8 mouse cellular contexts compared by ENCODE assay signal in the genomic region with DNA sequence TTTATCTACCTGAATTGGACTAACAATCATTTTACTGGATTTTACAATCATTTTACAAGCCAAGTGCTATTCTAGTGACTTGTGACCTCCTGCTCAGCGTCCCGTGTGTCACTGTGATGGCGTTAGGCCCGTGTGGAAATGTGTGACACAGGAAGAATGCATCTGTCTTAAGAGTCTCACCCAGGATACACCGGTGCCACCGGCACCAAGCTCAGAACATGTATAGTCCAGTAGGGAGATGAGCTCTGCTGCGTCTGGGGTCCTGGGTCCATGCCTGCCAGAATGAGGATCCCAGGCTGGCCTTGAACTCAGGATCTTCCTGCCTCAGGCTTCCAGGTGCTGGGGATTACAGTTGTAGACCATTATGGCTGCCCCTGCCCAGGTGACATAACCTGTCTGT. TPM values are rescaled to one million over a fixed set of nuclear protein-coding genes. Genes with fewer than 3 reads are reported as not detected.
DNase-seq lines count a peak whose midpoint lies in the region; ATAC-seq lines count a peak whose summit lies in the region.

No protein-coding gene starts in this region.

- H3K9me3 ChIP-seq in heart, embryonic 10.5 days = no peaks in the 10 kb centered on the region
- H3K9me3 ChIP-seq in liver, embryonic 15.5 days (replicated peaks) = no peaks in the 10 kb centered on the region; the same call in 1 of the 2 replicates
- no peaks in the 10 kb centered on the region for H3K9me3 ChIP-seq in embryonic facial prominence, embryonic 14.5 days (ENCODE audit: control insufficient read depth, low read length)
- H3K9me3 ChIP-seq in intestine, embryonic 16.5 days (ENCODE audit: control insufficient read depth, low read length) = no peaks in the 10 kb centered on the region

- WGBS in heart, embryonic 10.5 days = 85% methylated on average over 7 of the region's 7 CpGs
- WGBS in liver, embryonic 15.5 days (ENCODE audit: insufficient replicate concordance) = 90% methylated on average over 7 of the region's 7 CpGs
- 88% methylated on average over 7 of the region's 7 CpGs for WGBS in embryonic facial prominence, embryonic 14.5 days
- WGBS in intestine, embryonic 16.5 days = 83% methylated on average over 7 of the region's 7 CpGs

- H3K9ac ChIP-seq in liver, embryonic 15.5 days = no peak overlapping the region
- peak overlapping the region; percentile 51; the same call in 1 of the 2 replicates for H3K9ac ChIP-seq in embryonic facial prominence, embryonic 14.5 days (ENCODE audit: low read depth, low read length)
- H3K9ac ChIP-seq in intestine, embryonic 16.5 days (ENCODE audit: low read depth, low read length) = no peak overlapping the region

- no peaks in the 10 kb centered on the region for H3K27me3 ChIP-seq in heart, embryonic 10.5 days (ENCODE audit: insufficient read depth, poor library complexity, severe bottlenecking)
- no peaks in the 10 kb centered on the region for H3K27me3 ChIP-seq in liver, embryonic 15.5 days
- H3K27me3 ChIP-seq in embryonic facial prominence, embryonic 14.5 days (replicated peaks; ENCODE audit: control insufficient read depth, insufficient read depth, low read length) = no peaks in the 10 kb centered on the region
- peaks cover 13% of the 10 kb centered on the region; the same call in 1 of the 2 replicates for H3K27me3 ChIP-seq in intestine, embryonic 16.5 days (replicated peaks; ENCODE audit: control insufficient read depth, insufficient read depth, low read length)

- H3K4me3 ChIP-seq in heart, embryonic 10.5 days = no peak overlapping the region
- H3K4me3 ChIP-seq in liver, embryonic 15.5 days (replicated peaks) = no peak overlapping the region
- peak overlapping the region; percentile 91; the same call in 1 of the 2 replicates for H3K4me3 ChIP-seq in embryonic facial prominence, embryonic 14.5 days (ENCODE audit: low read depth, low read length)
- H3K4me3 ChIP-seq in intestine, embryonic 16.5 days (ENCODE audit: low read length) = no peak overlapping the region

- ATAC-seq in liver, embryonic 15.5 days (ENCODE audit: insufficient read depth) = no peak
- no peak for ATAC-seq in embryonic facial prominence, embryonic 14.5 days (ENCODE audit: low read depth)
- ATAC-seq in intestine, embryonic 16.5 days = no peak
- no peak for ATAC-seq in megakaryocyte, adult 5-6 weeks (ENCODE audit: poor library complexity, severe bottlenecking)

- peak overlapping the region; percentile 4; the same call in 1 of the 2 replicates for H3K27ac ChIP-seq in heart, embryonic 10.5 days
- H3K27ac ChIP-seq in liver, embryonic 15.5 days (replicated peaks) = 0 out of 2 replicates have a peak overlapping the region, but pooled peaks have one; percentile 21
- H3K27ac ChIP-seq in embryonic facial prominence, embryonic 14.5 days (replicated peaks; ENCODE audit: low read depth, low read length) = 0 out of 2 replicates have a peak overlapping the region, but pooled peaks have one; percentile 71
- H3K27ac ChIP-seq in intestine, embryonic 16.5 days (ENCODE audit: low read length) = peak overlapping the region; percentile 55; the same call in 1 of the 2 replicates

- peaks cover 73% of the 10 kb centered on the region for H3K4me1 ChIP-seq in heart, embryonic 10.5 days
- H3K4me1 ChIP-seq in liver, embryonic 15.5 days (replicated peaks) = peaks cover 78% of the 10 kb centered on the region
- H3K4me1 ChIP-seq in embryonic facial prominence, embryonic 14.5 days (ENCODE audit: control insufficient read depth, insufficient read depth, low read length) = peaks cover 62% of the 10 kb centered on the region
- H3K4me1 ChIP-seq in intestine, embryonic 16.5 days (ENCODE audit: control insufficient read depth, insufficient read depth, low read length) = peaks cover 50% of the 10 kb centered on the region

- no peak overlapping the region for H3K4me2 ChIP-seq in liver, embryonic 15.5 days
- H3K4me2 ChIP-seq in embryonic facial prominence, embryonic 14.5 days (ENCODE audit: low read depth, low read length) = peak overlapping the region; percentile 66
- no peak overlapping the region for H3K4me2 ChIP-seq in intestine, embryonic 16.5 days (ENCODE audit: low read depth, low read length)

- H3K36me3 ChIP-seq in heart, embryonic 10.5 days = peaks cover 11% of the 10 kb centered on the region
- peaks cover 39% of the 10 kb centered on the region for H3K36me3 ChIP-seq in liver, embryonic 15.5 days (replicated peaks)
- peaks cover 14% of the 10 kb centered on the region for H3K36me3 ChIP-seq in embryonic facial prominence, embryonic 14.5 days (ENCODE audit: control insufficient read depth, insufficient read depth, low read length)
- H3K36me3 ChIP-seq in intestine, embryonic 16.5 days (ENCODE audit: control insufficient read depth, insufficient read depth, low read length) = no peaks in the 10 kb centered on the region

- DNase-seq in heart, embryonic 10.5 days (ENCODE audit: low spot score) = no peak
- no peak for DNase-seq in heart, postnatal 4 days
- DNase-seq in liver = no peak
- DNase-seq in embryonic facial prominence, embryonic 14.5 days (ENCODE audit: low spot score) = no peak
- no peak for DNase-seq in adrenal gland, postnatal 36 days

RNA-seq across cellular contexts. Expression of gene Sec14l1, which starts 2.8 kb away (rescaled TPM):
- 46.2 and 56.0 TPM in 2 replicates for polyA plus RNA-seq in heart, embryonic 10.5 days (2016; fragmentation: Nextera tagmentation; extraction: Ambion mirVana)
- total RNA-seq in heart, postnatal 4 days (2021) = 10 to 100 TPM; 78.4 to 81.7 TPM
- polyA plus RNA-seq in liver, embryonic 15.5 days (2015; fragmentation: Nextera tagmentation; extraction: Ambion mirVana) = 18.0 and 20.4 TPM in 2 replicates
- polyA plus RNA-seq in embryonic facial prominence, embryonic 14.5 days (2014; fragmentation: Nextera tagmentation; extraction: Ambion mirVana) = 43.8 and 45.4 TPM in 2 replicates
- polyA plus RNA-seq in intestine, embryonic 16.5 days (2015; fragmentation: Nextera tagmentation; extraction: Ambion mirVana) = 28.5 and 29.5 TPM in 2 replicates
- total RNA-seq in megakaryocyte, adult 5-6 weeks (2015) = 24.3 and 29.1 TPM in 2 replicates
- total RNA-seq in megakaryocyte, adult 5-6 weeks (2017) = 32.3 and 41.7 TPM in 2 replicates
- total RNA-seq in adrenal gland, postnatal 36 days (2021) = 100 to 1,000 TPM; 132 to 163 TPM

Comparison
In these comparisons a context has a peak if more than half of its experiments do, and no peak if none do; other contexts are left out.
1. H3K27ac ChIP-seq: peak in every context shown above with its lines; median percentile 71 in embryonic facial prominence, embryonic 14.5 days; 55 in intestine, embryonic 16.5 days; 21 in liver, embryonic 15.5 days; 4 in heart, embryonic 10.5 days.